Mouse (Mus musculus): ENCODE results near the gene Mog. TPM values are rescaled to one million over a fixed set of nuclear protein-coding genes. Genes with fewer than 3 reads are reported as not detected.

Mog gene
- 0.19 and 0.20 TPM in 2 replicates for polyA plus RNA-seq (2014; fragmentation: Nextera tagmentation; extraction: Ambion mirVana)

- no peak within 1 kb of the TSS for H3K4me2 ChIP-seq (replicated peaks; ENCODE audit: low read depth, low read length)
- no peaks in the 10 kb centered on the region for H3K9me3 ChIP-seq (ENCODE audit: control insufficient read depth, low read depth, low read length)
- WGBS: 73% methylated on average over 9 of the region's 9 CpGs
- no peak for ATAC-seq (ENCODE audit: insufficient number of reproducible peaks, insufficient read depth, low FRiP score, low read depth)
- no peaks in the 10 kb centered on the region for H3K36me3 ChIP-seq (ENCODE audit: control insufficient read depth, insufficient read depth, low read length)
- H3K4me3 ChIP-seq (ENCODE audit: low read depth, low read length): no peak within 1 kb of the TSS
- H3K4me1 ChIP-seq (ENCODE audit: control insufficient read depth, insufficient read depth, low read length): no peaks in the 10 kb centered on the region
- H3K27ac ChIP-seq (ENCODE audit: low read length): no peak within 1 kb of the TSS
- no peaks in the 10 kb centered on the region for H3K27me3 ChIP-seq (ENCODE audit: control insufficient read depth, insufficient read depth, low read length)
- H3K9ac ChIP-seq (replicated peaks; ENCODE audit: low read depth, low read length): no peak within 1 kb of the TSS
Observed at GRCm38 (mm10) chr17:37022628-37023576, at the start of gene Mog. TSS of gene Mog (minus strand) at chr17:37023398.

- peaks cover 48% of the 10 kb centered on the region for H3K36me3 ChIP-seq (ENCODE audit: control insufficient read depth, insufficient read depth, low read length)
- ATAC-seq (ENCODE audit: insufficient number of reproducible peaks, insufficient read depth, low FRiP score, low read depth): no peak
Observed at GRCm38 (mm10) chr17:37072730-37073276, 49.6 kb upstream of the Mog start.

GRCm38 (mm10) chr17:37072080-37072729, 49.0 kb upstream of the Mog start:
- WGBS: 86% methylated on average over 12 of the region's 12 CpGs
- no peak overlapping the region for H3K9ac ChIP-seq (replicated peaks; ENCODE audit: low read depth, low read length)

More at GRCm38 (mm10) chr17:37072730-37073276, 49.6 kb upstream of the Mog start:
- WGBS: 65% methylated on average over 11 of the region's 11 CpGs
- Histone ChIP-seq H3K4me2 (replicated peaks; ENCODE audit: low read depth, low read length) (no peak overlapping the region), H3K9me3 (ENCODE audit: control insufficient read depth, low read depth, low read length) (no peaks in the 10 kb centered on the region), H3K4me1 (ENCODE audit: control insufficient read depth, insufficient read depth, low read length) (no peaks in the 10 kb centered on the region), H3K27ac (ENCODE audit: low read length) (no peak overlapping the region), H3K9ac (replicated peaks; ENCODE audit: low read depth, low read length) (no peak overlapping the region), H3K27me3 (ENCODE audit: control insufficient read depth, insufficient read depth, low read length) (no peaks in the 10 kb centered on the region), H3K4me3 (ENCODE audit: low read depth, low read length) (no peak overlapping the region)

DNA sequence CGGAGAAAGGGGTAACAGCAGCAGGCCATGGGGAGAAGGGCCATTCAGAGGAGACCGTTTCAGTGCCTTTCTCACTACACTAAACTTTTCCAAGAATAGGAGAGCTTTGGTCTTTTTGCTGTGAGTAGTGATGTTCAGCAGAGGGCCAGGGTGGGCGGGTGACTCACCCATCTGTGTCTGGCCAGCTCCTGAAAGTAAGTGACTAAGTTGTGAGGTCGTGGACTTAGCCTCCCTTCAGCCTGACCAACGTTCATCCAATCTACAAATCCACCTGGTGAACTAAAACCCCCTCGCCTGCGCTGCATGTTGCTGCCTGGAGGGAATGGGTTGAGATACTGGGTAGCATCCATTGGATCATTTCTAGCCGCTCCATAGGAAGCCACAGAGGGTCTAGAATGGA, 46.9 kb upstream of the Mog start:
- Histone ChIP-seq H3K27ac (ENCODE audit: low read length) (no peak overlapping the region), H3K4me1 (ENCODE audit: control insufficient read depth, insufficient read depth, low read length) (no peaks in the 10 kb centered on the region), H3K9ac (replicated peaks; ENCODE audit: low read depth, low read length) (no peak overlapping the region), H3K9me3 (ENCODE audit: control insufficient read depth, low read depth, low read length) (no peaks in the 10 kb centered on the region), H3K4me2 (replicated peaks; ENCODE audit: low read depth, low read length) (no peak overlapping the region), H3K4me3 (ENCODE audit: low read depth, low read length) (no peak overlapping the region), H3K27me3 (ENCODE audit: control insufficient read depth, insufficient read depth, low read length) (no peaks in the 10 kb centered on the region), H3K36me3 (ENCODE audit: control insufficient read depth, insufficient read depth, low read length) (peaks cover 61% of the 10 kb centered on the region)
- WGBS: 86% methylated on average over 8 of the region's 8 CpGs
- no peak for ATAC-seq (ENCODE audit: insufficient number of reproducible peaks, insufficient read depth, low FRiP score, low read depth)

More at GRCm38 (mm10) chr17:37072080-37072729, 49.0 kb upstream of the Mog start:
- H3K4me3 ChIP-seq (ENCODE audit: low read depth, low read length): no peak overlapping the region
- H3K4me2 ChIP-seq (replicated peaks; ENCODE audit: low read depth, low read length): no peak overlapping the region
- no peaks in the 10 kb centered on the region for H3K27me3 ChIP-seq (ENCODE audit: control insufficient read depth, insufficient read depth, low read length)
- H3K4me1 ChIP-seq (ENCODE audit: control insufficient read depth, insufficient read depth, low read length): no peaks in the 10 kb centered on the region
- H3K27ac ChIP-seq (ENCODE audit: low read length): no peak overlapping the region
- peaks cover 54% of the 10 kb centered on the region for H3K36me3 ChIP-seq (ENCODE audit: control insufficient read depth, insufficient read depth, low read length)
- ATAC-seq (ENCODE audit: insufficient number of reproducible peaks, insufficient read depth, low FRiP score, low read depth): no peak
- no peaks in the 10 kb centered on the region for H3K9me3 ChIP-seq (ENCODE audit: control insufficient read depth, low read depth, low read length)

- Histone ChIP-seq H3K4me3 (ENCODE audit: low read depth, low read length) (no peak overlapping the region), H3K4me2 (replicated peaks; ENCODE audit: low read depth, low read length) (no peak overlapping the region), H3K9ac (replicated peaks; ENCODE audit: low read depth, low read length) (no peak overlapping the region), H3K4me1 (ENCODE audit: control insufficient read depth, insufficient read depth, low read length) (no peaks in the 10 kb centered on the region), H3K27me3 (ENCODE audit: control insufficient read depth, insufficient read depth, low read length) (no peaks in the 10 kb centered on the region), H3K36me3 (ENCODE audit: control insufficient read depth, insufficient read depth, low read length) (peaks cover 59% of the 10 kb centered on the region), H3K9me3 (ENCODE audit: control insufficient read depth, low read depth, low read length) (no peaks in the 10 kb centered on the region), H3K27ac (ENCODE audit: low read length) (no peak overlapping the region)
- WGBS: 98% methylated on average over 1 of the region's 1 CpGs
- ATAC-seq (ENCODE audit: insufficient number of reproducible peaks, insufficient read depth, low FRiP score, low read depth): no peak
Observed at GRCm38 (mm10) chr17:37067861-37068260, 44.7 kb upstream of the Mog start.

GRCm38 (mm10) chr17:37065993-37066392, 42.8 kb upstream of the Mog start:
- ATAC-seq (ENCODE audit: insufficient number of reproducible peaks, insufficient read depth, low FRiP score, low read depth): no peak
- 93% methylated on average over 2 of the region's 2 CpGs for WGBS
- no peak overlapping the region for H3K4me2 ChIP-seq (replicated peaks; ENCODE audit: low read depth, low read length)
- H3K36me3 ChIP-seq (ENCODE audit: control insufficient read depth, insufficient read depth, low read length): peaks cover 61% of the 10 kb centered on the region
- H3K9me3 ChIP-seq (ENCODE audit: control insufficient read depth, low read depth, low read length): no peaks in the 10 kb centered on the region
- no peak overlapping the region for H3K4me3 ChIP-seq (ENCODE audit: low read depth, low read length)
- H3K4me1 ChIP-seq (ENCODE audit: control insufficient read depth, insufficient read depth, low read length): no peaks in the 10 kb centered on the region
- H3K9ac ChIP-seq (replicated peaks; ENCODE audit: low read depth, low read length): no peak overlapping the region
- no peak overlapping the region for H3K27ac ChIP-seq (ENCODE audit: low read length)
- H3K27me3 ChIP-seq (ENCODE audit: control insufficient read depth, insufficient read depth, low read length): no peaks in the 10 kb centered on the region

DNA sequence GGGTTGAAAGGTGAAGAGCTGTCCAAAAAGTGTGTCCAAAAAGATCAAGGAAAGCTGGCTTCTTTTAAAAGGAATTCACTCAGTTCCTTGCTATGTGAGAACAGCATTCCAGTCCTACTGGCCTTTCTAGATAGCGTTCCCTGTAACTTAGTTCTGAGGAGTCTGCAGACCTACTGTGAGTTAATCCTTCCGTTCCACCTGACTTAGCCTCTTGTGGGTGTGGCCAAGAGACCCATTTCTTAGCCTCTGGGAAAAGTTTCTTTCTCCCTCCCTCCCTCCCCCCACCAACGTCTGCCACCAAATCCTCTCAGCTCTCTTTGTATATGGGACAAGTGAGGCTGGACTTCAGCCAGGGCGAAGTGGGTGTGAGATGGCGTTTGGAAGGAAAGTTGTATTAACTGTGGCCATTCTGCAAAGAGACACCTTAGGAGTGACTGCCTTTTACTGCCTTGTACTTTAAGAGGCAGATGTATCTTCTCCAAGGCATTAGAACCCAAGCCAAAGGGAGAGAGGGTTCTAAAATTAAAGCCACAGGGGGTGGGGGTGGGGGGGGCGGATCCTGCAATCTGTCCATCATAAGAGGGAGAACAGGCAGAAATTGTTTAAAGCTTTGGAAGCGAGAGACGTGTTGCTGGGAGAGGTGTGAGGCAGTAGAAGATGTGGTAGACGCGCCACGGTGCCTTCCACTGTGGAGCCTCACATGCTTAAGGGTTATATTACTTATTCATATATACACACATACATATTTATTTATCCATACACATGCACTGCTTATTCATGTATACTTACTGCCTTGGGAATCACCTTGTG, 40.7 kb upstream of the Mog start:
- peaks cover 54% of the 10 kb centered on the region for H3K36me3 ChIP-seq (ENCODE audit: control insufficient read depth, insufficient read depth, low read length)
- H3K27ac ChIP-seq (ENCODE audit: low read length): no peak overlapping the region
- H3K27me3 ChIP-seq (ENCODE audit: control insufficient read depth, insufficient read depth, low read length): no peaks in the 10 kb centered on the region
- H3K4me2 ChIP-seq (replicated peaks; ENCODE audit: low read depth, low read length): no peak overlapping the region
- 79% methylated on average over 11 of the region's 11 CpGs for WGBS
- H3K4me1 ChIP-seq (ENCODE audit: control insufficient read depth, insufficient read depth, low read length): no peaks in the 10 kb centered on the region
- no peak overlapping the region for H3K9ac ChIP-seq (replicated peaks; ENCODE audit: low read depth, low read length)
- ATAC-seq (ENCODE audit: insufficient number of reproducible peaks, insufficient read depth, low FRiP score, low read depth): no peak
- H3K4me3 ChIP-seq (ENCODE audit: low read depth, low read length): no peak overlapping the region
- no peaks in the 10 kb centered on the region for H3K9me3 ChIP-seq (ENCODE audit: control insufficient read depth, low read depth, low read length)

DNA sequence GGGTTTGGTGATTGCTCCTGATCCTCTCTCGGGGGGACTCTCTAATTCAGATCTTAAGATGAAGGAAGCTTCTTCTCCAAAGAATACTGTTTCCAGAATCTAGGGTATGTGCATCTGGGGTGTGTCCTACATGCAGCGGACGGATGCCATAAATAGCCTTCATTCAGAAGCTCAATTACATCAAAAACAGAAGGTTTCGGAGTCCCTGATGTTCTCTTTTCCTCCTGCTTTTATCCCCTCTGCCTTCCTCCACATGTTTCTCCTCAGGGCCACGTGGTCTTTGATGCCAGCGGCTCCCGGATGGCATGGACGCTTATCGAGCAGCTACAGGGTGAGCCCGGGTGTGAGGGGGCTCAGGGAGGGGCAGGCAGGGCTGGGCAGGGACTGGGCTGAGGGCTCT, 39.9 kb upstream of the Mog start:
- H3K36me3 ChIP-seq (ENCODE audit: control insufficient read depth, insufficient read depth, low read length): peaks cover 57% of the 10 kb centered on the region
- H3K9me3 ChIP-seq (ENCODE audit: control insufficient read depth, low read depth, low read length): no peaks in the 10 kb centered on the region
- no peak overlapping the region for H3K4me2 ChIP-seq (replicated peaks; ENCODE audit: low read depth, low read length)
- no peak overlapping the region for H3K27ac ChIP-seq (ENCODE audit: low read length)
- no peak overlapping the region for H3K9ac ChIP-seq (replicated peaks; ENCODE audit: low read depth, low read length)
- no peaks in the 10 kb centered on the region for H3K4me1 ChIP-seq (ENCODE audit: control insufficient read depth, insufficient read depth, low read length)
- no peak for ATAC-seq (ENCODE audit: insufficient number of reproducible peaks, insufficient read depth, low FRiP score, low read depth)
- H3K27me3 ChIP-seq (ENCODE audit: control insufficient read depth, insufficient read depth, low read length): no peaks in the 10 kb centered on the region
- 76% methylated on average over 10 of the region's 10 CpGs for WGBS
- H3K4me3 ChIP-seq (ENCODE audit: low read depth, low read length): no peak overlapping the region

Measured in stomach, embryonic 14.5 days (tissue).